Mouse (Mus musculus) forebrain, embryonic 16.5 days (tissue): ENCODE measurements around the gene Tctn3. TPM values are rescaled to one million over a fixed set of nuclear protein-coding genes. Genes with fewer than 3 reads are reported as not detected.
"Not testable (repeated sequence)": the region's sequence is repeated elsewhere in the genome, so short reads cannot be mapped to it uniquely, and the experiment has no call there.

Experiments
- ATAC-seq: fragments of 200-750 bp; cut with Nextera tagmentation; 2 replicates; pipeline ENCODE4 v1.8.0; 2017; ENCODE audit warnings: mild to moderate bottlenecking, moderate library complexity
- H3K27ac ChIP-seq: fragments of 300-500 bp; sonication (generic); 2 replicates; pipeline ENCODE4 v1.5.1; 2014; ENCODE audit warnings: low read length, control low read depth
- H3K27me3 ChIP-seq: fragments of 300-500 bp; sonication (generic); replicated peaks from 2 replicates; pipeline ENCODE4 v1.6.1; 2014; ENCODE audit warnings: low read length; ENCODE audit not compliant: control insufficient read depth, insufficient read depth
- H3K36me3 ChIP-seq: fragments of 300-500 bp; sonication (generic); 2 replicates; pipeline ENCODE4 v1.6.1; 2014; ENCODE audit not compliant: control insufficient read depth, insufficient read depth
- H3K4me1 ChIP-seq: fragments of 300-500 bp; sonication (generic); replicated peaks from 2 replicates; pipeline ENCODE4 v1.6.1; 2014; ENCODE audit warnings: low read length; ENCODE audit not compliant: control insufficient read depth, insufficient read depth
- H3K4me2 ChIP-seq: fragments of 300-500 bp; sonication (generic); 2 replicates; pipeline ENCODE4 v1.6.1; 2014; ENCODE audit warnings: mild to moderate bottlenecking, low read length, control low read depth
- H3K4me3 ChIP-seq: fragments of 300-500 bp; sonication (generic); replicated peaks from 2 replicates; pipeline ENCODE4 v1.5.1; 2014; ENCODE audit warnings: mild to moderate bottlenecking, low read length, control low read depth
- H3K9ac ChIP-seq: fragments of 300-500 bp; sonication (generic); replicated peaks from 2 replicates; pipeline ENCODE4 v1.6.1; 2014; ENCODE audit warnings: low read depth, low read length, control low read depth
- H3K9me3 ChIP-seq: fragments of 300-500 bp; sonication (generic); 2 replicates; pipeline ENCODE4 v1.6.1; 2016; ENCODE audit warnings: low read length; ENCODE audit not compliant: control insufficient read depth
- WGBS: fragments of 180-500 bp; shearing (Covaris S2); extraction: QIAGEN DNeasy Blood & Tissue Kit; methylation state at CpG from one replicate; pipeline ENCODE4 v1.1.7; 2014; 5-methylcytosine and 5-hydroxymethylcytosine counted together
- polyA plus RNA-seq: library from polyadenylated mRNA; unstranded; fragments of >200 nt; fragmentation: Nextera tagmentation; extraction: Ambion mirVana; gene quantifications from 2 replicates; pipeline ENCODE4 v1.2.1, GENCODE M21; 2015

The Tctn3 gene
- polyA plus RNA-seq, 1 experiment from 2014 or later = 14.2 TPM

GRCm38 (mm10) chr19:40630606-40631005 lies 18.6 kb upstream of the Tctn3 start:
- Histone ChIP-seq H3K36me3 (no peaks in the 10 kb centered on the region), H3K9me3 (no peaks in the 10 kb centered on the region), H3K4me1 (no peaks in the 10 kb centered on the region), H3K9ac (no peak overlapping the region), H3K4me2 (no peak overlapping the region), H3K4me3 (no peak overlapping the region), H3K27me3 (no peaks in the 10 kb centered on the region), H3K27ac (no peak overlapping the region)
- WGBS = 88% methylated on average over 7 of the region's 7 CpGs
- no peak for ATAC-seq

- Histone ChIP-seq H3K4me3 (no peak overlapping the region), H3K4me2 (no peak overlapping the region), H3K27ac (no peak overlapping the region), H3K27me3 (no peaks in the 10 kb centered on the region), H3K36me3 (no peaks in the 10 kb centered on the region), H3K4me1 (no peaks in the 10 kb centered on the region), H3K9me3 (no peaks in the 10 kb centered on the region), H3K9ac (no peak overlapping the region)
- ATAC-seq = no peak
- 86% methylated on average over 3 of the region's 3 CpGs for WGBS
These were observed 18.1 kb upstream of the Tctn3 start for GRCm38 (mm10) chr19:40630096-40630495.

- H3K9ac ChIP-seq = no peak overlapping the region
- no peak overlapping the region for H3K4me3 ChIP-seq
- no peaks in the 10 kb centered on the region for H3K4me1 ChIP-seq
- H3K4me2 ChIP-seq = no peak overlapping the region
- no peaks in the 10 kb centered on the region for H3K27me3 ChIP-seq
- H3K9me3 ChIP-seq = no peaks in the 10 kb centered on the region
- no peak overlapping the region for H3K27ac ChIP-seq
- H3K36me3 ChIP-seq = no peaks in the 10 kb centered on the region
- no peak for ATAC-seq
These were observed 16.9 kb upstream of the Tctn3 start for GRCm38 (mm10) chr19:40628950-40629349.

- H3K4me1 ChIP-seq = no peaks in the 10 kb centered on the region
- no peak overlapping the region for H3K27ac ChIP-seq
- no peaks in the 10 kb centered on the region for H3K9me3 ChIP-seq
- no peak for ATAC-seq
- no peaks in the 10 kb centered on the region for H3K27me3 ChIP-seq
- no peak overlapping the region for H3K4me2 ChIP-seq
- 58% methylated on average over 12 of the region's 12 CpGs for WGBS
- no peaks in the 10 kb centered on the region for H3K36me3 ChIP-seq
- no peak overlapping the region for H3K4me3 ChIP-seq
- no peak overlapping the region for H3K9ac ChIP-seq
These were observed 13.9 kb upstream of the Tctn3 start for GRCm38 (mm10) chr19:40625935-40626334.

- not testable (repeated sequence) for H3K27me3 ChIP-seq, H3K9ac ChIP-seq, H3K27ac ChIP-seq, H3K36me3 ChIP-seq, ATAC-seq, H3K9me3 ChIP-seq, H3K4me2 ChIP-seq, H3K4me1 ChIP-seq, H3K4me3 ChIP-seq
- WGBS = 55% methylated on average over 10 of the region's 26 CpGs
These were observed 9.6 kb upstream of the Tctn3 start for GRCm38 (mm10) chr19:40621616-40622015.

GRCm38 (mm10) chr19:40616021-40616420 lies 4.0 kb upstream of the Tctn3 start:
- no peak overlapping the region for H3K4me3 ChIP-seq
- H3K4me2 ChIP-seq = no peak overlapping the region
- no peaks in the 10 kb centered on the region for H3K27me3 ChIP-seq
- H3K36me3 ChIP-seq = no peaks in the 10 kb centered on the region
- no peak for ATAC-seq
- H3K27ac ChIP-seq = no peak overlapping the region
- no peaks in the 10 kb centered on the region for H3K9me3 ChIP-seq
- 84% methylated on average over 7 of the region's 7 CpGs for WGBS
- H3K9ac ChIP-seq = no peak overlapping the region
- peaks cover 5% of the 10 kb centered on the region for H3K4me1 ChIP-seq

- peaks cover 8% of the 10 kb centered on the region for H3K4me1 ChIP-seq
- H3K9me3 ChIP-seq = no peaks in the 10 kb centered on the region
- no peak overlapping the region for H3K9ac ChIP-seq
- no peaks in the 10 kb centered on the region for H3K27me3 ChIP-seq
- WGBS = 83% methylated on average over 7 of the region's 7 CpGs
- no peak overlapping the region for H3K4me3 ChIP-seq
- no peak overlapping the region for H3K27ac ChIP-seq
- ATAC-seq = no peak
- no peak overlapping the region for H3K4me2 ChIP-seq
- H3K36me3 ChIP-seq = no peaks in the 10 kb centered on the region
These were observed 2.8 kb upstream of the Tctn3 start for GRCm38 (mm10) chr19:40614811-40615210.

- no peak overlapping the region for H3K27ac ChIP-seq
- no peak for ATAC-seq
- no peaks in the 10 kb centered on the region for H3K9me3 ChIP-seq
- H3K27me3 ChIP-seq = no peaks in the 10 kb centered on the region
- H3K9ac ChIP-seq = no peak overlapping the region
- H3K4me2 ChIP-seq = no peak overlapping the region
- H3K4me1 ChIP-seq = peaks cover 8% of the 10 kb centered on the region
- H3K4me3 ChIP-seq = no peak overlapping the region
- peaks cover 11% of the 10 kb centered on the region for H3K36me3 ChIP-seq
- 90% methylated on average over 6 of the region's 6 CpGs for WGBS
These were observed 4.4 kb downstream of the Tctn3 start for GRCm38 (mm10) chr19:40607676-40608075.

- no peak for ATAC-seq
These were observed 6.8 kb downstream of the Tctn3 start for GRCm38 (mm10) chr19:40605189-40605588.

GRCm38 (mm10) chr19:40601870-40602269 lies 10.2 kb downstream of the Tctn3 start:
- Histone ChIP-seq H3K27me3 (no peaks in the 10 kb centered on the region), H3K36me3 (peaks cover 3% of the 10 kb centered on the region; the same call in 1 of the 2 replicates), H3K4me2 (no peak overlapping the region), H3K9ac (no peak overlapping the region), H3K4me1 (no peaks in the 10 kb centered on the region), H3K27ac (no peak overlapping the region), H3K9me3 (no peaks in the 10 kb centered on the region), H3K4me3 (no peak overlapping the region)
- no peak for ATAC-seq
- 93% methylated on average over 3 of the region's 3 CpGs for WGBS

More at GRCm38 (mm10) chr19:40605189-40605588, 6.8 kb downstream of the Tctn3 start:
- Histone ChIP-seq H3K27me3 (no peaks in the 10 kb centered on the region), H3K4me2 (no peak overlapping the region), H3K4me3 (no peak overlapping the region), H3K27ac (no peak overlapping the region), H3K9me3 (no peaks in the 10 kb centered on the region), H3K4me1 (no peaks in the 10 kb centered on the region), H3K36me3 (peaks cover 11% of the 10 kb centered on the region), H3K9ac (no peak overlapping the region)
- 95% methylated on average over 9 of the region's 9 CpGs for WGBS
